Mouse (Mus musculus): Measurements from ENCODE around the gene Car2.

Car2 gene

GRCm38 (mm10) chr3:14879293-14879692 is 6.8 kb upstream of the Car2 start:
- no peak for DNase-seq

- no peak for DNase-seq
Observed at GRCm38 (mm10) chr3:14880277-14880676, 5.8 kb upstream of the Car2 start.

GRCm38 (mm10) chr3:14882005-14882404 is 4.1 kb upstream of the Car2 start:
- DNase-seq = no peak

GRCm38 (mm10) chr3:14882756-14883155 is 3.3 kb upstream of the Car2 start:
- no peak for DNase-seq

- DNase-seq = no peak
Observed at GRCm38 (mm10) chr3:14884826-14885225, 1.2 kb upstream of the Car2 start.

GRCm38 (mm10) chr3:14887134-14887666 is 1.1 kb downstream of the Car2 start:
- no peak for DNase-seq

GRCm38 (mm10) chr3:14887686-14888295 is 1.7 kb downstream of the Car2 start:
- DNase-seq = no peak

- DNase-seq = no peak
Observed at GRCm38 (mm10) chr3:14888549-14888948, 2.5 kb downstream of the Car2 start.

- DNase-seq = no peak
Observed at GRCm38 (mm10) chr3:14889085-14889484, 3.0 kb downstream of the Car2 start.

GRCm38 (mm10) chr3:14889716-14890409 is 3.8 kb downstream of the Car2 start:
- no peak for DNase-seq

GRCm38 (mm10) chr3:14892991-14893390 is 6.9 kb downstream of the Car2 start:
- DNase-seq = no peak

GRCm38 (mm10) chr3:14893700-14894099 is 7.6 kb downstream of the Car2 start:
- no peak for DNase-seq

GRCm38 (mm10) chr3:14895333-14895732 is 9.3 kb downstream of the Car2 start:
- no peak for DNase-seq

GRCm38 (mm10) chr3:14897770-14898169 is 11.7 kb downstream of the Car2 start:
- DNase-seq = no peak

GRCm38 (mm10) chr3:14903380-14903779 is 17.3 kb downstream of the Car2 start:
- no peak for DNase-seq

- DNase-seq = no peak
Observed at GRCm38 (mm10) chr3:14904165-14904564, 18.1 kb downstream of the Car2 start.

- DNase-seq = no peak
Observed at GRCm38 (mm10) chr3:14907271-14907670, 21.2 kb downstream of the Car2 start.

GRCm38 (mm10) chr3:14911992-14912582 is 26.0 kb downstream of the Car2 start:
- no peak for DNase-seq

- no peak for DNase-seq
Observed at GRCm38 (mm10) chr3:14913774-14914173, 27.7 kb downstream of the Car2 start.

GRCm38 (mm10) chr3:14915355-14915754 is 29.3 kb downstream of the Car2 start:
- no peak for DNase-seq

GRCm38 (mm10) chr3:14917261-14917660 is 31.2 kb downstream of the Car2 start:
- no peak for DNase-seq

- DNase-seq = no peak
Observed at GRCm38 (mm10) chr3:14944706-14945105, 58.6 kb downstream of the Car2 start.

- no peak for DNase-seq
Observed at GRCm38 (mm10) chr3:14945627-14946026, 59.6 kb downstream of the Car2 start.
